Mouse (Mus musculus) ovary, postnatal 10 days (tissue): Measurements from ENCODE around the gene Stoml1.
"Not testable (repeated sequence)": the region's sequence is repeated elsewhere in the genome, so short reads cannot be mapped to it uniquely, and the experiment has no call there.

ENCODE experiments used
- DNase-seq: peaks from one replicate; pipeline ENCODE4 v3.0.0; 2022; ENCODE audit warnings: low spot score

The Stoml1 gene

DNA sequence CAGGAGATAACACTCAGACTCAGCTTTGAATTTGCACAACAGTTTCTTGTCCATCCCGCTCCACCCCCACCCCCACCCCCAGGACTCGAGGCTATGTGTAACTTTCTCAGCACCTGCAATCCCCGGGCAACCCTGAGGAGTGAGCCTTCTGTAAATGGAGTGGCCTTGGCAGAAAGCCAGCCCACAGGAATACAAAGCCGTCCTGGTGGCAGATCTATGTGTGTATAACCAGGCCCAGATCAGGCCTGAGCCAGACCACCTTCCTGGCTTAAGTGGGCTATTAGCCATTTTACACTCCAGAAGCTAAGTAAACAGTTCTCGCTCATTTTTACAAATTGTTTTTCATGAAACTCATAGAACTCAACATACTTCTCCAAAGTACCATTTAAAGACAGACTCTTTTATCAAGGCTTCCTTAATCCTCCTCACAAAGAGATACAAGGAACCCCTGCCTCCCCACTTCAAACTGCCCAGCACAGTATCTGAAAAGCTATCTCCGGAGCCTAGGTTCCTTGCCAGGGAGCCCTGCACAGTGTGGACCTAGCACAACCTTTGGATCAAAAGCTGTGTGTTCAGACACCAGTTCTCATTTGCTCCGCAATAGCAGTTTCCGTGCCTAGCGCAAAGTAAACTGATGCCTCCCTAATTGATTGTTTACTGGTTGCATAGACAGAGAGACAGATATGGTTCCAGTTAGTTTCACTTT, 11.0 kb upstream of the Stoml1 start:
- no peak for DNase-seq

- no peak for DNase-seq
Measured at GRCm38 (mm10) chr9:58242696-58243095, 10.3 kb upstream of the Stoml1 start.

GRCm38 (mm10) chr9:58243696-58244095, 9.3 kb upstream of the Stoml1 start:
- no peak for DNase-seq

GRCm38 (mm10) chr9:58246083-58246591, 6.8 kb upstream of the Stoml1 start:
- no peak for DNase-seq

DNA sequence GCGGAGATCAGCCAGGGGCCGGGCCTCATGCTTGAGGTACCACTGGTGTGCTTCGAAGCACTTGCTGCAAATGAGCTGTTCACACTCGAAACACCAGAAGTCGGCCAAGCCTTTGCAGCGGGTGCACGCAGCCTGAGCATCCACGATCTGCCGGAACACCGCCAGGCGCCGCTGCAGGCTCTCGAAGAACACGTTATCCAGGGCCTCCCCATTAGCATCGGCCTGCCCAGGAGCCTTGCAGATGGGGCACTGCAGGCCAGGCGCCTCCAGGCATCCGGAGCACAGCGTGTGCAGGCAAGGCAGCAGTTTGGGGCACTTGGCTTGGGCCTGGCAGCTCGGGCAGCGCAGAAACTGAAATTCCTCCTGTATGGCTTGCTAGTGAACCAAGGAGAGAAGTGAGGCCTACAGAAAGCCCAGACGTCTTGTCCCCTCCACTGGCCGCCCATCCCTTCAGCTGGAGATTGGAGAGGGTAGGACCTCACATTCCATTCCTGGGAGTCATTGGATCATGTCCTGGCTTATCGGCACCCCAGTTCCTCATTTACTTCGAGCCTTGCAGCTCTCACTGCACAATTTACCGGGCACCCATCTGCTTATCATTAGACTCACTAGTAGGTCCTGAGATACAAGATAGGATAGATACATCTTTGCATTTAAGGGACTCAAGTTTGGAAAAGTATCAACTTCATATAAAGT, 5.8 kb upstream of the Stoml1 start:
- peak; percentile 48 for DNase-seq

GRCm38 (mm10) chr9:58248746-58249413, 4.1 kb upstream of the Stoml1 start:
- DNase-seq: no peak

- peak; percentile 53 for DNase-seq
Measured at GRCm38 (mm10) chr9:58249592-58250192, 3.3 kb upstream of the Stoml1 start, which contains the start of gene Pml. Gene Pml, minus strand, starts transcription at chr9:58249786.

- DNase-seq: no peak
Measured at GRCm38 (mm10) chr9:58250322-58250721, 2.6 kb upstream of the Stoml1 start.

DNA sequence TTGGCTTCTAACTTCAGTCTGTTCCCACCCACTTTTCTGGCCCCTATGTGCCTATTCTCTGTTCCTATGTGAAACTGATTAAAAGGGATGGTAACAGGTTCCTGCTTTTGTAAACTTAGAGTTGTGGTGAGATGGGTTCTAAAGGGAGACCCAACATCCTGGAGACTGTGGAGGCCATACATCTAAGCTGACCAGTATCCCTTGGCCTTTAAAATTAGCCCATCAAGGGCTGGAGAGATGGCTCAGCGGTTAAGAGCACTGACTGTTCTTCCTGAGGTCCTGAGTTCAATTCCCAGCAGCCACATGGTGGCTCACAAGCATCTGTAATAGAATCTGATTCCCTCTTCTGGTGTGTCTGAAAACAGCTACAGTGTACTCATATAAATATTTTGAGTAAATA, 2.2 kb upstream of the Stoml1 start:
- not testable (repeated sequence) for DNase-seq

- DNase-seq: not testable (repeated sequence)
Measured at GRCm38 (mm10) chr9:58253805-58254122, 800 bp downstream of the Stoml1 start.

DNA sequence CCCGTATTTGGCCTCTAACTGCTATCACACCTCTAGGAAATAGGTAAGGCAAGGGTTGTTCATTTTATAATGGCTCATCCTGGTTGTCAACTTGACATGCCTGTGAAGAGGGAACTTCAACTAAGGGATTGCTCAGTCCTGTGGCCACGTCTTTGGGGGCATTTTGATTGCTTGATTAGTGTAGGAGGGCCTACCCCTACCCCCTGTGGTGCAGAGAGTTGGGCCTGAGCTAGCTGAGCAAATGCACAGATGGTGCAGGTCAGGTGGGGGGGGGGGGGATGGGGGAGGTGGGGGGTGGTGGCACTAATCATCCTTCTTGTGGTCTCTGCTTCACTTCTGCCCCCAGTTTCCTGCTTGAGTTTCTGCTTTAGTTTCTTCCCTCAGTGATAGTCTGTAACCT, 2.1 kb downstream of the Stoml1 start:
- DNase-seq: no peak

DNA sequence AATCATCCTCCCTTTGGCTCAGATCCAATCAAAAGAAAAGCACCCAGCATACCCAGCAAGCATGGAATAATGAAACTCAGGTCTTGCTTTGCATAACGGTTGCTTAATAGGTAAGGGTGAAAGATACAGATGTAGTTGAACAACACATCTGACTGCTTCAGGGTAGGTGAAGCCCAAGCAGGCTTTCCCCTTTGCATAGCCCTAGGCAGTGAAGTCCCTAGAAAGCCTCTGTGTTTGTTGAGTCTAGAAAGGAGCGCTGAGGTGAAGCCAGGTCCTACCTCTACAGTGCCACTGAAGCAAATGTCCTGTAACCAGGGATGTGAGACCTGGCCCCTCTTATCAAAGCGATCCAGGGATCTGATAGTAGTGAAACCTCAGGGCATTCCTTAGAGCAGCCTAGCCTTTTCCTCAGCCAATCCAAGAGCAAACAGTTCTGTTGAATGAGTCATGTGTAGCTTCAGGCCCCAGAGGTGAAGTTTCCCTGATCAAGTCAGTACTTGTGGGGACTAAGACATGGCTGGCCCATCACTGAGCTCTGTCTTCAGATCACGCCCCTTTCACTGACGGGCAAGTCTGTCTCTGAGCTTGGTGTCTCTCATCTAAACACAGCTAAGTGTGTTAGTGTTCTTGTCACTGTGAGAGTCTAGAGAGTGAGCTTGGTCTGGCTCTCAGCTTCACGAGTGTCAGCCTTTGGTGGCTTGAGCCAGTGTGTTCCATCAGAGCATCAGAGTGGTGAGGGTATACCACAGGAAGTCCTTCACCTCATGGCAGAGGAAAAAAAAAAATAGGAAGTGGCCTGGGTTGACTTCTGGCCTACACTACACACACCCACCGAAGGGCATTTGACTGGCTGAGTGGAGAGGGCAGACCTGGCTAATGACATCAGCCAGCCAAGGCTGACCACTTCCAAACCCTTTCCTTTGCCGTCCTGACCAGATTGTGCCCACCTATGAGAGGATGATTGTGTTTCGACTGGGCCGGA, 3.0 kb downstream of the Stoml1 start:
- DNase-seq: no peak

DNA sequence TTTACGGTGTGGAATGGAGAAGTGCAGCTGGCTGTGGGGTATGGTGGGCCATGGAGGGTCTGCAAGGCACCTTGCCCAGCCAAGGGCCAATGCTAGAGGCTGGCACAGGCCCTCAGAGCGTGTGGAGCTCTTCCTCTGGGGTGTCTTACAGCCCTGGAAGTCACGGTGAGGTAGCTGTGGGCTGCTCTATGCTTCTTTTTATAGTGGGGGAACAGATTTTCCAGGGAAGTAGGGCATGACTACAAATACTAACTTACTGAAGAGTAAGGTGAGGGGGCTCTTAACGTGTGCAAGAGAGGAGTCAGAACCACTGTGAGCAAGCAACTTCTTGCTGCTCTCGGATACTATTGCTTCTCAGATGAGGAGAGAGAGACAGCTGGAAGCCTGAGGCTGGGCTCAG, 9.5 kb downstream of the Stoml1 start:
- no peak for DNase-seq

GRCm38 (mm10) chr9:58265368-58265767, 12.4 kb downstream of the Stoml1 start:
- no peak for DNase-seq

GRCm38 (mm10) chr9:58266571-58267011, 13.6 kb downstream of the Stoml1 start:
- no peak for DNase-seq

DNA sequence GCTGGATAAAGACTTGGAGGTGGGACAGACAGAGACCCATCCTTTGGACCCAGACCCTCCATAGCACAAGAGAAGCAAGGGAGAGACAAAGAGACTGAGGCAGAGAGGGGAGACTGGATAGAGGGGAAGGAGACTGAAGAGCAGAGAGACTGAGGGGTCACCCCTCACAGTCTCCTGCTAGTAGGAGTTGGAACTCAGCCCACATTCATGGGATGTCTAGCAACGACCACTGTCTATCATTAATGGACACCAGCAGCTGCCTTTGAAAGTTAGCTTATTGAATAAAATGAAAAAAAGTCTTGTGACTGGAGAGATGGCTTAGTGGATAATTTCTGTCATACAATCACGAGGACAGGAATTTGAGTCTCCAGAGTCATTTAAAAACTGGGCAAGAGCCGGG, 14.1 kb downstream of the Stoml1 start:
- DNase-seq: no peak

GRCm38 (mm10) chr9:58268384-58269313, 15.7 kb downstream of the Stoml1 start:
- no peak for DNase-seq

- DNase-seq: no peak
Measured at GRCm38 (mm10) chr9:58270081-58270480, 17.1 kb downstream of the Stoml1 start.

DNA sequence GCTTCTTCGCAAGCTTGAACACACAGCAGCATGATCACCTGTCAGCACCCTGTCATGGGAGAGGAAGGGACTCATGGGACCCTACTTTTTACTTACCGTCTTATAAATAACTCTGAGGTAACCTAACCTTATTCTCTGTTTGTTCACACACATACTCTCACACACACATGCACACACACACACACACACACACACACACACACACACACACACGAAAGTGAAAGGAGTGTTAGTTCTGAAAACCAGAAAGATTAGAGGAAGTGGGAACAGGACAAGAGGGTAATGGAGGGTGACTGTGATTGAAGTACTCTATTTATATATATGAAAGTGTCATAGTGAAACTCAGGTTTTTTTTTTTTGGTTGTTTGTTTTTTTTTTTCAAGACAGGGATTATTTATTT, 18.1 kb downstream of the Stoml1 start:
- no peak for DNase-seq

- not testable (repeated sequence) for DNase-seq
Measured at GRCm38 (mm10) chr9:58271551-58271950, 18.6 kb downstream of the Stoml1 start.
